Mouse (Mus musculus) heart, embryonic 11.5 days (tissue): ENCODE data around the gene Hoxc8. TPM values are rescaled to one million over a fixed set of nuclear protein-coding genes. Genes with fewer than 3 reads are reported as not detected.

Source experiments
- ATAC-seq: fragments of 200-750 bp; cut with Nextera tagmentation; replicated peaks from 2 replicates; pipeline ENCODE4 v1.8.0; 2017; ENCODE audit warnings: moderate library complexity; ENCODE audit not compliant: insufficient number of reproducible peaks, low FRiP score, low TSS enrichment
- H3K27ac ChIP-seq: fragments of 300-500 bp; sonication (generic); 2 replicates; pipeline ENCODE4 v1.5.1; 2014; ENCODE audit warnings: mild to moderate bottlenecking, low read depth, low read length
- H3K27me3 ChIP-seq: fragments of 300-500 bp; sonication (generic); 2 replicates; pipeline ENCODE4 v1.6.1; 2014; ENCODE audit warnings: mild to moderate bottlenecking, low read length, mixed read lengths; ENCODE audit not compliant: control insufficient read depth, insufficient read depth
- H3K36me3 ChIP-seq: fragments of 300-500 bp; sonication (generic); 2 replicates; pipeline ENCODE4 v1.6.1; 2014; ENCODE audit warnings: mild to moderate bottlenecking, low read length, moderate library complexity, mixed read lengths; ENCODE audit not compliant: control insufficient read depth, insufficient read depth
- H3K4me1 ChIP-seq: fragments of 300-500 bp; sonication (generic); 2 replicates; pipeline ENCODE4 v1.6.1; 2014; ENCODE audit warnings: low read length; ENCODE audit not compliant: control insufficient read depth, insufficient read depth
- H3K4me2 ChIP-seq: fragments of 300-500 bp; sonication (generic); 2 replicates; pipeline ENCODE4 v1.6.1; 2014; ENCODE audit warnings: mild to moderate bottlenecking, moderate library complexity
- H3K4me3 ChIP-seq: fragments of 300-500 bp; sonication (generic); 2 replicates; pipeline ENCODE4 v1.5.1; 2014; ENCODE audit warnings: low read depth, low read length
- H3K9ac ChIP-seq: fragments of 300-500 bp; sonication (generic); 2 replicates; pipeline ENCODE4 v1.6.1; 2014; ENCODE audit warnings: mild to moderate bottlenecking, low read depth, low read length, moderate library complexity
- H3K9me3 ChIP-seq: fragments of 300-500 bp; sonication (generic); replicated peaks from 2 replicates; pipeline ENCODE4 v1.6.1; 2016; ENCODE audit warnings: low read length; ENCODE audit not compliant: control insufficient read depth
- WGBS: fragments of 180-500 bp; shearing (Covaris S2); extraction: QIAGEN DNeasy Blood & Tissue Kit; methylation state at CpG from one replicate; pipeline ENCODE4 v1.1.7; 2014; ENCODE audit not compliant: insufficient replicate concordance; 5-methylcytosine and 5-hydroxymethylcytosine counted together
- polyA plus RNA-seq: library from polyadenylated mRNA; unstranded; fragments of >200 nt; fragmentation: Nextera tagmentation; extraction: Ambion mirVana; gene quantifications from 2 replicates; pipeline ENCODE4 v1.2.1, GENCODE M21; 2014

Gene Hoxc8
- polyA plus RNA-seq, 1 experiment from 2014 or later = 0.20 TPM

DNA sequence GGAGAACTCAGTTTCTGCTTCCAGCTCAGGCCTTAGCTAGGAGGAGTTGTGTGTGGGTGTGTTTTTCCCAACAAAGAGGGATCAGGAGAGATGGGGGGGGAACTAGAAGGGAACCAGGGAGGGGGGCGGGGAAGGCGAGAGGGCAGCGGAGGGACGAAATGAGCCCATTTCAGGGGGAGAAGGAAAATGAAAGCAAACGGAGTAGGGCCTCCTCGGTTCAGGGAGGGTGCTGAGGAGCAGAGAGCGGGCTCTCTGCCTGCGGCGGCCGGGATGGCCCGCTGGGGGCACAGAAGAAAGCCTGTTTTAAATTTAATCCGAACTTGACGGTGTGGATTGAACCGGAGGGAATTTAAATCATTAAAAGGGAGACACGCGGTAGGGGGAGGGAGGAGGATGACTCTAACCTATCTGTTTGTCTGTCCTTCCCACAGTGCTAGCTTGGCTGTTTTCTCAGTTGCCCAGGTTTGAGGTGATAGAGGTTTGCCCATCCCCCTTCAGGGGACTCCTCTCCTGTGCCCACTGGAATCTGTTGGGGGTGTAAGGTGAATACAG is 12.9 kb upstream of the Hoxc8 start:
- Histone ChIP-seq H3K4me2 (peak overlapping the region; percentile 45), H3K27me3 (peaks cover 98% of the 10 kb centered on the region), H3K9me3 (no peaks in the 10 kb centered on the region), H3K4me3 (peak overlapping the region; percentile 26; the same call in 1 of the 2 replicates), H3K4me1 (0 out of 2 replicates have a peak, but pooled peaks cover 3% of the 10 kb centered on the region), H3K36me3 (no peaks in the 10 kb centered on the region), H3K27ac (no peak overlapping the region), H3K9ac (no peak overlapping the region)
- 2% methylated on average over 16 of the region's 16 CpGs for WGBS
- ATAC-seq = no peak

DNA sequence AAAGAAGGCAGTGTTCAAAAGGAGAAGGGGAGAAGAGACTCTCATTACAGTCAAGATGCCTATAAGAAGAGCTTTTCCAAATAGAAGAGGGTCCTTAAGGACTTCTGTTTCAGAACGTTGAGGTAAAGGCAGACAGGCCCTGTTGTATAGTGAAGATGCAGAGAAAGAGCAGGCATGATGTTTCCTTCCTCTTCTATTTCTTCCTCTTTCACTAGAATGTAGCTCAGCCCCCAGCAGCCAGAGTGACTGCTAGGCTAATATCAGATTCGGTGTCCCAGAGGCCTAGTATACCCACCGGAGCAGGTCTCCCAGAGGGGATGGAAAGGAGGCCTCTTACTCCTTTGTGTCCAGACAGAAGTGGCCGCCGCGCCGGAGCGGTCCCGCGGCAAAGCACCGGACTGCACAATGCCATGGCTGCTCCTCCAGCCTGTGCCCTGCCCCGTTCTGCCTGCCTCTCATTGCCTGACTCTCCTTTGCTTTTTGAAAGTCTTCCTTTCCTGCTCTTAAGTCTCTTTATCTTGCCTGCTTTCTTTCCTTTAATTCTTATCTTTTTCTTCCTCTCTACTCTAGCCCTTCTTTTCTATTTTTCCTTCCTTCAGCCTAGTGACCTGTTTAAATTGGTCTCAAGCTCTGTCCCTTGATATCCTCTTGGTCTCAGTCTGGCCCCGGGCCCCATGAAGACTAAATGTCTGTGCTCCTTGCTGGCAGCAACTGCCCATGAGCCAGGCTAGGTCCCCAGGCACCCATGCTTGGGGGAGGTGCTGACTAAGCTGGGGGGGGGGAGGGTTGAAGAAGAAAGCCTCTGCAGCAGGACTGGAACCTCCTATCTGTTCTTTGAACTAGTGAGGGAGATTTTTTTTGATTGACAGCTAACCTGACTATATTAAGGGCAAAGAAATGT is 11.5 kb upstream of the Hoxc8 start:
- 0 out of 2 replicates have a peak, but pooled peaks cover 3% of the 10 kb centered on the region for H3K4me1 ChIP-seq
- no peaks in the 10 kb centered on the region for H3K36me3 ChIP-seq
- no peak for ATAC-seq
- H3K27me3 ChIP-seq = peaks cover 98% of the 10 kb centered on the region
- H3K4me3 ChIP-seq = no peak overlapping the region
- WGBS = 2% methylated on average over 13 of the region's 13 CpGs
- H3K27ac ChIP-seq = no peak overlapping the region
- H3K4me2 ChIP-seq = no peak overlapping the region
- H3K9me3 ChIP-seq = no peaks in the 10 kb centered on the region
- H3K9ac ChIP-seq = no peak overlapping the region

DNA sequence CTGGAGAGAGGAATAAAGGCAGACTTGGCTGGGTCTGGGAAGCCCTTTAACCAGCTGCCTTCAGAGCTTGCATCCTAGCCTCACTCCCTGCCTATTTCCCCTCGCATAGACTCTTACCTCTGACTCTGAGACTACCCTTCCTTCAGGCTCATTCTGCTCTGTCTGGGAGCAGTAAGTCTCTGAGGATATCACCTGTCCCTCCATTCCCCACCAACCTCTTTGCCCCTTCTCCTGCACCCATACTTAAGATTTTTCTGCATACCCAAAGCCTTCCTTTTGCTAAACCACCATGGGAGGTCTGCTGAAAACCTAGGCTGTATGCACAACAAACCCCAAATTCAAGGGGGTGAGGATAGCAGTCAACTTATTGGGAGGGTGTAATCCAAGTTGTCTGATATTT is 10.5 kb upstream of the Hoxc8 start:
- ATAC-seq = no peak
- no peak overlapping the region for H3K27ac ChIP-seq
- H3K27me3 ChIP-seq = peaks cover 100% of the 10 kb centered on the region
- H3K9me3 ChIP-seq = no peaks in the 10 kb centered on the region
- 0 out of 2 replicates have a peak, but pooled peaks cover 3% of the 10 kb centered on the region for H3K4me1 ChIP-seq
- H3K4me2 ChIP-seq = no peak overlapping the region
- no peak overlapping the region for H3K9ac ChIP-seq
- 0% methylated on average over 1 of the region's 1 CpGs for WGBS
- no peak overlapping the region for H3K4me3 ChIP-seq
- no peaks in the 10 kb centered on the region for H3K36me3 ChIP-seq

DNA sequence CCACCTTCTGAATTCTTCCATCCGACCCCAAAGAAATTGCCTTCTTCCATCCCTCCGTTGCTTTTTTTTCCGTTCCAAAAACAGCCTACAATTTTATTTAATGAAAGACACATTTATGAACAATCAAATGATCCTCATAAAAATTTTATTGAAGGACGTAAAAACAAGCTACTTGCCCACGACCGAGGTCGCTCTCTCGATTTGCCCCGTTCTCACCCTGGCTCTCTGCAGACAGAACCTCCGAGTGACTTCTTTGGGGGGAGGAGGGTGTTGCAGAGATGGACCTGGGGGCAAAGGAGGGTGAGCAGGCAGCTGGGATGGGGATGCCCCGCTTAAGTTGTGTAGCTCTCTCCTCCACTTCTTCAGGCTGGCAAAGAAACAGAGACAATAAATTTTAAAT is 10.1 kb upstream of the Hoxc8 start:
- no peak overlapping the region for H3K9ac ChIP-seq

DNA sequence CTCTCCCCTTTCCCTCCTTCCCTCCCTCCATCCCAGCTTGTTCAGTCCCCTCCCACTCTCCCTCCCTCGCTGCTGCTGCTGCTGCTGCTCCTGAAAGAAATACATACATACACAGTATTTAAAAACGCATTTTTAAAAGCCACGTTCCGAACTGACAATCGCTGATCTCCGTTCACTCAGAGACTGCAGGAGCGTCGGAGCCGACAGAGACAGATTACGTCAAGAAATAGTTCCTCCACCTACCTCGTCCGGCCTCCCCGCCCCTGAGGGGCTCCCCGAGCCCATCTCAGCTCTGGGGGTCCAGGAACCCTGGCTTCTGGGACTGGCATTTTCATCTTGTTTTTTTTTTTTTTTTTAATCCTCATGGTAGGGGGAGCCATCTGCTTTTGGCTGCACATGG is 9.5 kb upstream of the Hoxc8 start:
- H3K4me3 ChIP-seq = peak overlapping the region; percentile 31; the same call in 1 of the 2 replicates
- H3K4me1 ChIP-seq = 0 out of 2 replicates have a peak, but pooled peaks cover 3% of the 10 kb centered on the region
- H3K4me2 ChIP-seq = peak overlapping the region; percentile 58
- no peak for ATAC-seq
- peaks cover 100% of the 10 kb centered on the region for H3K27me3 ChIP-seq
- H3K9me3 ChIP-seq = no peaks in the 10 kb centered on the region
- H3K9ac ChIP-seq = no peak overlapping the region
- WGBS = under 1% methylated on average over 14 of the region's 14 CpGs
- H3K27ac ChIP-seq = no peak overlapping the region
- no peaks in the 10 kb centered on the region for H3K36me3 ChIP-seq

More for the DNA sequence above, 10.1 kb upstream of the Hoxc8 start:
- 3% methylated on average over 11 of the region's 11 CpGs for WGBS
- no peak for ATAC-seq
- no peaks in the 10 kb centered on the region for H3K9me3 ChIP-seq
- no peak overlapping the region for H3K4me3 ChIP-seq
- 0 out of 2 replicates have a peak, but pooled peaks cover 3% of the 10 kb centered on the region for H3K4me1 ChIP-seq
- no peaks in the 10 kb centered on the region for H3K36me3 ChIP-seq
- no peak overlapping the region for H3K27ac ChIP-seq
- H3K4me2 ChIP-seq = no peak overlapping the region
- peaks cover 100% of the 10 kb centered on the region for H3K27me3 ChIP-seq

DNA sequence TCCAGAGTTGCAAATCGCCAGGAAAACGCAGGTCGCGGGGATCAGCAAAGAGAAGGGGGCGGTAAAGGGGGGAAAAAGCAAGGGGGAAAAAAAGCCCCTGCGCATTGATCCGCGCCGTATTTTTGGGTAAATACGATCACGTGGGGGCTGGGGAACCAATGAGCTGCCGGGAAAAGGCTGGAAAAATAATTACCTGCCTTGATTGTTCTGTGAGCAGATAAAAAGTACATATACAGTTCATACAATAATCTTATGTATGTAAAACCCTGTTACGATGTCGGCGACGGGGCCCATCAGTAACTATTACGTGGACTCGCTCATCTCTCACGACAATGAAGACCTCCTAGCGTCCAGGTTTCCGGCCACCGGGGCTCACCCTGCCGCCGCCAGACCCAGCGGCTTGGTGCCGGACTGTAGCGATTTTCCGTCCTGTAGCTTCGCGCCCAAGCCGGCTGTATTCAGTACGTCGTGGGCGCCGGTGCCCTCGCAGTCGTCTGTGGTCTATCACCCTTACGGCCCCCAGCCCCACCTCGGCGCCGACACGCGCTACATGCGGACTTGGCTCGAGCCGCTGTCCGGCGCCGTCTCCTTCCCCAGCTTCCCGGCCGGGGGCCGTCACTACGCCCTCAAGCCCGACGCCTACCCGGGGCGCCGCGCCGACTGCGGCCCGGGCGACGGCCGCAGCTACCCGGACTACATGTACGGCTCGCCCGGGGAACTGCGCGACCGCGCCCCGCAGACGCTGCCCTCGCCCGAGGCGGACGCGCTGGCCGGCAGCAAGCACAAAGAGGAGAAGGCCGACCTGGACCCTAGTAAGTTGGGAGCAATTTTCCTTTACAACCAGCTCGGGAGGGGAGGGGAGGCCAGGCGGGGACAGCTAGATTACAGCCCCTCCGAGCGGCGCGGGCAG is 8.8 kb upstream of the Hoxc8 start:
- 0 out of 2 replicates have a peak, but pooled peaks cover 3% of the 10 kb centered on the region for H3K4me1 ChIP-seq
- H3K4me2 ChIP-seq = peak overlapping the region; percentile 58
- H3K4me3 ChIP-seq = peak overlapping the region; percentile 31
- no peaks in the 10 kb centered on the region for H3K36me3 ChIP-seq
- H3K27me3 ChIP-seq = peaks cover 100% of the 10 kb centered on the region
- WGBS = under 1% methylated on average over 88 of the region's 88 CpGs
- no peak overlapping the region for H3K27ac ChIP-seq
- no peak overlapping the region for H3K9ac ChIP-seq
- no peaks in the 10 kb centered on the region for H3K9me3 ChIP-seq
- no peak for ATAC-seq

DNA sequence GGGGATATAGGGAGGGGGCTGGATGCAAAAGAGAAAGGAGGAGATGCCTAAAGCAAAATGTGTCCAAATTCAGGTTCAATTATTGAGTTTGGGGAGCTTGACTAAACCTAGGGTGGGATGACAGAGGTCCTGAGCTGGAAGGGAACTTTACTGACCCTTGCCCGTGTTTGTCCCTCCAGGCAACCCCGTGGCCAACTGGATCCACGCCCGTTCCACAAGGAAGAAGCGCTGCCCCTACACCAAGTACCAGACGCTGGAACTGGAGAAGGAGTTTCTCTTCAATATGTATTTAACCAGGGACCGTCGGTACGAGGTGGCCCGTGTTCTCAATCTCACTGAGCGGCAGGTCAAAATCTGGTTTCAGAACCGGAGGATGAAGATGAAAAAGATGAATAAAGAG is 6.7 kb upstream of the Hoxc8 start:
- H3K9me3 ChIP-seq = no peaks in the 10 kb centered on the region
- no peak overlapping the region for H3K4me2 ChIP-seq
- H3K27ac ChIP-seq = no peak overlapping the region
- H3K4me1 ChIP-seq = no peaks in the 10 kb centered on the region
- peaks cover 100% of the 10 kb centered on the region for H3K27me3 ChIP-seq
- ATAC-seq = no peak
- no peak overlapping the region for H3K4me3 ChIP-seq
- 2% methylated on average over 12 of the region's 12 CpGs for WGBS
- H3K36me3 ChIP-seq = no peaks in the 10 kb centered on the region
- no peak overlapping the region for H3K9ac ChIP-seq

DNA sequence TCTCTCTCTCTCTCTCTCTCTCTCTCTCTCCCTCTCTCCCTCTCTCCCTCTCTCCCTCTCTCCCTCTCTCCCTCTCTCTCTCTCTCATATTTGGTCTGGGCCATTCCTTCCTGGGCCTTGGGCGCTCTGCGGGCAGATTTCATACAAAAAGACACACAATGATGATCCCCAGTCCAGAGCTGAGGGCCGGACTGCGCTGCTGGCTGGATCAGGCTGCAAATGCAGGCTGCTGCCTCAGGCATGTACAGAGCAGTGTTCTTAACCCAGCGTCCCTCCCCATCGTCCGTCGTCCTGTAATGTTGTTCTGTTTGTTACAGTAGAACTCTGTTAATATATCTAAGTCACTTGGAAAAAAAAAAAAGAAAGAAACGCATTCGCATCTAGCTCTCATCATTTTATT is 5.9 kb upstream of the Hoxc8 start:
- H3K4me1 ChIP-seq = no peaks in the 10 kb centered on the region
- no peak overlapping the region for H3K9ac ChIP-seq
- H3K4me3 ChIP-seq = no peak overlapping the region
- H3K4me2 ChIP-seq = no peak overlapping the region
- H3K27me3 ChIP-seq = peaks cover 100% of the 10 kb centered on the region
- H3K27ac ChIP-seq = no peak overlapping the region
- WGBS = under 1% methylated on average over 10 of the region's 10 CpGs
- no peak for ATAC-seq
- H3K9me3 ChIP-seq = no peaks in the 10 kb centered on the region
- H3K36me3 ChIP-seq = no peaks in the 10 kb centered on the region
